Mouse (Mus musculus) heart, adult 18-20 months (tissue): ENCODE results near the gene 2610044O15Rik8. TPM values are rescaled to one million over a fixed set of nuclear protein-coding genes. Genes with fewer than 3 reads are reported as not detected.

ENCODE experiments used
- DNase-seq, 2 experiments: peaks; one replicate each; pipeline ENCODE4 v3.0.0; 2021 to 2022; ENCODE audit warnings: mixed read lengths in 1 of 2
- long read RNA-seq, 2 experiments: library from polyadenylated mRNA; stranded (forward); transcript quantifications; one replicate each; pipeline ENCODE4 v2.0.0; 2021
- total RNA-seq, 2 experiments: library from RNA; stranded (reverse); gene quantifications; 2 replicates each; pipeline ENCODE4 v1.2.3; 2021

The 2610044O15Rik8 gene
- 10 to 100 TPM; 16.8 to 20.7 TPM for total RNA-seq
- long read RNA-seq, experiment 1, transcript 2610044O15Rik8-202 (4 exons, 2,337 nt), result major isoform, 6 of 17 reads
- long read RNA-seq, experiment 1, partial matches to known transcripts, result 0 of 17 reads
- long read RNA-seq, experiment 1, other reads (novel, unspliced or antisense), result 5 of 17 reads
- long read RNA-seq, experiment 2, partial matches to known transcripts, result 0 of 5 reads
- long read RNA-seq, experiment 2, other reads (novel, unspliced or antisense), result 2 of 5 reads

GRCm38 (mm10) chr8:129234027-129234733 lies at the start of gene 2610044O15Rik8:
Gene 2610044O15Rik8 (minus strand): TSS chr8:129234406.
- DNase-seq, result peak; percentile 94

DNA sequence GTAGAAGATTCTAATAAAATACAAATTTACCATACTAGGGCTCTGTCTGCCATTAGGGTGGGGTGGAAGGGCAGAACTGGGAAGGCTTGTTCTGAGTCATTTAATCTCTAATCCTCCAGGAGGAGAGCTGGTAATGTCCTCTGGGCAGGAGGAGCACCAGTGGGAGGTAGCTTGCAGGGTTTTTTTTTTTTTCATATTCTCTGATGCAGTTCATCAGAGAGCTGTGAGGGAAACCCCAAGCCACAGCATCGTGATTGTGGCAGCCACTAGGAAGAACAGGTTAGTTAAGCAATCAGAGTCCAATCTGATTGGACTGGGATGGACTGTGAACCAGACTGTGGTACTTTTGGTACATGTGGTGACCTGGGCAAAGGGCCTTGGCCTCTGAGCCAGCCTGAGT lies 31.7 kb upstream of the 2610044O15Rik8 start:
- no peak for DNase-seq

- DNase-seq, result no peak
Observed at GRCm38 (mm10) chr8:129264296-129264695, 30.1 kb upstream of the 2610044O15Rik8 start.

- DNase-seq, result peak; percentile 83 to 86
Observed at GRCm38 (mm10) chr8:129263211-129263927, 29.2 kb upstream of the 2610044O15Rik8 start.

- DNase-seq, result no peak
Observed at GRCm38 (mm10) chr8:129233664-129234026, 561 bp downstream of the 2610044O15Rik8 start.

Other genes with a start within 250 kb of the 2610044O15Rik8 start
- not detected for gene Ccdc7a, start 168.9 kb downstream of the 2610044O15Rik8 start, total RNA-seq
- not detected for gene Ccdc7b, start 167.3 kb downstream of the 2610044O15Rik8 start, total RNA-seq
- gene Gm10999, start 102.7 kb downstream of the 2610044O15Rik8 start, total RNA-seq, result not detected